Mouse (Mus musculus) G1E (cell line): Measurements from ENCODE around the gene Nr1h4. TPM values are rescaled to one million over a fixed set of nuclear protein-coding genes. Genes with fewer than 3 reads are reported as not detected.

ENCODE experiments used
- ATAC-seq: 2 replicates; pipeline ENCODE4 v1.8.0; 2016; ENCODE audit warnings: mild to moderate bottlenecking; ENCODE audit not compliant: insufficient number of reproducible peaks, poor library complexity, low FRiP score, severe bottlenecking; ENCODE audit errors: extremely low read depth
- DNase-seq: peaks from one replicate; pipeline ENCODE4 v3.0.0; 2012; ENCODE audit warnings: low spot score
- H3K27me3 ChIP-seq: 2 replicates; pipeline ENCODE4 v1.6.1; 2012; ENCODE audit warnings: mild to moderate bottlenecking, low read length, inconsistent platforms; ENCODE audit not compliant: insufficient read depth
- H3K36me3 ChIP-seq: replicated peaks from 2 replicates; pipeline ENCODE3; 2012; ENCODE audit warnings: mild to moderate bottlenecking, inconsistent platforms
- H3K4me1 ChIP-seq: 2 replicates; pipeline ENCODE4 v1.6.1; 2012; ENCODE audit warnings: low read depth, low read length, inconsistent platforms, mixed read lengths; ENCODE audit not compliant: insufficient read depth
- H3K4me3 ChIP-seq: 2 replicates; pipeline ENCODE4 v1.5.1; 2012; ENCODE audit warnings: low read depth, mild to moderate bottlenecking, inconsistent platforms, low read length, moderate library complexity, mixed read lengths
- H3K9me3 ChIP-seq: replicated peaks from 2 replicates; pipeline ENCODE4 v1.6.1; 2012; ENCODE audit warnings: inconsistent platforms
- CTCF ChIP-seq: IDR thresholded peaks from 2 replicates; pipeline ENCODE4 v1.5.1; 2012; ENCODE audit warnings: low read depth, low read length, inconsistent platforms, mixed read lengths
- GATA1 ChIP-seq: IDR thresholded peaks from 2 replicates; pipeline ENCODE4 v1.6.1; 2012; ENCODE audit warnings: borderline replicate concordance, low read length, inconsistent platforms, mixed read lengths
- GATA2 ChIP-seq: IDR thresholded peaks from 2 replicates; pipeline ENCODE4 v1.6.1; 2012; ENCODE audit warnings: low read depth, low read length, inconsistent platforms, borderline replicate concordance
- POLR2AphosphoS5 ChIP-seq: IDR thresholded peaks from 2 replicates; pipeline ENCODE4 v1.6.1; 2012; ENCODE audit warnings: low read depth, low read length, inconsistent platforms; ENCODE audit not compliant: insufficient replicate concordance
- TAL1 ChIP-seq: conservative IDR thresholded peaks from 2 replicates; pipeline ENCODE4 v1.6.1; 2012; ENCODE audit warnings: low read depth, low read length, inconsistent platforms, mixed read lengths
- polyA plus RNA-seq: library from polyadenylated mRNA; stranded (reverse); fragments of >175 nt; gene quantifications from 2 replicates; pipeline ENCODE4 v1.2.3, GENCODE M21; 2012
- total RNA-seq, 2 experiments: library from RNA; stranded (forward) in 1 of 2; stranded (reverse) in 1 of 2; fragments of 200-1000 nt in 1 of 2; fragments of >200 nt in 1 of 2; fragmentation: Nextera tagmentation in 1 of 2; gene quantifications; 2 replicates each; pipeline ENCODE4 v1.2.3; 2014 to 2017

Nr1h4 gene
- total and polyA plus RNA-seq, 3 experiments, result not detected

GRCm38 (mm10) chr10:89486995-89487742, 46.2 kb downstream of the Nr1h4 start:
- H3K4me3 ChIP-seq, result no peak overlapping the region
- H3K9me3 ChIP-seq, result no peaks in the 10 kb centered on the region
- no peaks in the 10 kb centered on the region for H3K4me1 ChIP-seq
- no peaks in the 10 kb centered on the region for H3K27me3 ChIP-seq
- TF ChIP-seq POLR2AphosphoS5, result no peak
- no peak for TF ChIP-seq GATA2
- no peak for TF ChIP-seq GATA1
- no peak for TF ChIP-seq CTCF
- no peaks in the 10 kb centered on the region for H3K36me3 ChIP-seq
- no peak for ATAC-seq
- no peak for DNase-seq

- Histone ChIP-seq H3K4me1 (no peaks in the 10 kb centered on the region), H3K4me3 (no peak overlapping the region), H3K36me3 (no peaks in the 10 kb centered on the region), H3K27me3 (no peaks in the 10 kb centered on the region), H3K9me3 (no peaks in the 10 kb centered on the region)
- TF ChIP-seq TAL1 (no peak), POLR2AphosphoS5 (no peak), CTCF (no peak), GATA1 (no peak), GATA2 (no peak)
- DNase-seq, result no peak
- no peak for ATAC-seq
These were observed 48.5 kb downstream of the Nr1h4 start for GRCm38 (mm10) chr10:89484907-89485306.

- DNase-seq (no peak), ATAC-seq (no peak)
- Histone ChIP-seq H3K27me3 (no peaks in the 10 kb centered on the region), H3K36me3 (no peaks in the 10 kb centered on the region), H3K9me3 (no peaks in the 10 kb centered on the region), H3K4me1 (no peaks in the 10 kb centered on the region), H3K4me3 (no peak overlapping the region)
- no peak for TF ChIP-seq TAL1
- TF ChIP-seq GATA1, result no peak
- no peak for TF ChIP-seq POLR2AphosphoS5
- TF ChIP-seq CTCF, result no peak
- TF ChIP-seq GATA2, result no peak
These were observed 49.4 kb downstream of the Nr1h4 start for GRCm38 (mm10) chr10:89483812-89484602.

GRCm38 (mm10) chr10:89483113-89483512, 50.3 kb downstream of the Nr1h4 start:
- Histone ChIP-seq H3K36me3 (no peaks in the 10 kb centered on the region), H3K4me1 (no peaks in the 10 kb centered on the region), H3K4me3 (no peak overlapping the region), H3K9me3 (no peaks in the 10 kb centered on the region), H3K27me3 (no peaks in the 10 kb centered on the region)
- no peak for ATAC-seq
- TF ChIP-seq GATA1 (no peak), TAL1 (no peak), GATA2 (no peak), POLR2AphosphoS5 (no peak), CTCF (no peak)
- no peak for DNase-seq

GRCm38 (mm10) chr10:89482142-89482681, 51.2 kb downstream of the Nr1h4 start:
- H3K27me3 ChIP-seq, result no peaks in the 10 kb centered on the region
- no peaks in the 10 kb centered on the region for H3K4me1 ChIP-seq
- no peak for TF ChIP-seq GATA1
- no peak for TF ChIP-seq CTCF
- TF ChIP-seq TAL1, result no peak
- no peak for TF ChIP-seq GATA2
- TF ChIP-seq POLR2AphosphoS5, result no peak
- no peak overlapping the region for H3K4me3 ChIP-seq
- no peak for DNase-seq
- H3K9me3 ChIP-seq, result no peaks in the 10 kb centered on the region
- no peak for ATAC-seq
- H3K36me3 ChIP-seq, result no peaks in the 10 kb centered on the region

- TF ChIP-seq POLR2AphosphoS5 (no peak), GATA1 (no peak), TAL1 (no peak), CTCF (no peak), GATA2 (no peak)
- Histone ChIP-seq H3K4me1 (no peaks in the 10 kb centered on the region), H3K36me3 (no peaks in the 10 kb centered on the region), H3K9me3 (no peaks in the 10 kb centered on the region), H3K4me3 (no peak overlapping the region), H3K27me3 (no peaks in the 10 kb centered on the region)
- no peak for DNase-seq
- no peak for ATAC-seq
These were observed 51.7 kb downstream of the Nr1h4 start for GRCm38 (mm10) chr10:89481638-89482037.
